Mouse (Mus musculus) C2C12 (cell line): ENCODE measurements around the gene Gpx8. TPM values are rescaled to one million over a fixed set of nuclear protein-coding genes. Genes with fewer than 3 reads are reported as not detected.
"Not testable (repeated sequence)": the region's sequence is repeated elsewhere in the genome, so short reads cannot be mapped to it uniquely, and the experiment has no call there.

Experiments used
- H3K27me3 ChIP-seq: one replicate; pipeline ENCODE4 v1.6.1; 2011; ENCODE audit not compliant: control insufficient read depth, insufficient read depth, insufficient read length
- H3K36me3 ChIP-seq: one replicate; pipeline ENCODE4 v1.6.1; 2011; ENCODE audit not compliant: control insufficient read depth, insufficient read depth
- H3K4me3 ChIP-seq: one replicate; pipeline ENCODE4 v1.5.1; 2011; ENCODE audit warnings: mild to moderate bottlenecking, control low read depth; ENCODE audit not compliant: poor library complexity, insufficient read depth, severe bottlenecking
- H3K79me2 ChIP-seq: one replicate; pipeline ENCODE4 v1.6.1; 2011; ENCODE audit not compliant: control insufficient read depth, insufficient read depth
- H3K79me3 ChIP-seq: one replicate; pipeline ENCODE4 v1.6.1; 2011; ENCODE audit warnings: low read depth, control low read depth
- H3ac ChIP-seq: one replicate; pipeline ENCODE3; 2011; ENCODE audit warnings: low read depth; ENCODE audit not compliant: control insufficient read depth, insufficient read length
- CEBPB ChIP-seq: IDR thresholded peaks from one replicate; pipeline ENCODE4 v1.6.1; 2011; ENCODE audit warnings: low read depth, mild to moderate bottlenecking, control low read depth, moderate library complexity
- CTCF ChIP-seq: IDR thresholded peaks from one replicate; pipeline ENCODE4 v1.5.1; 2011; ENCODE audit not compliant: control insufficient read depth, insufficient read depth, insufficient read length
- FOSL1 ChIP-seq: IDR thresholded peaks from one replicate; pipeline ENCODE4 v1.8.0; 2011; ENCODE audit warnings: mild to moderate bottlenecking, low read length; ENCODE audit not compliant: poor library complexity, insufficient read depth, severe bottlenecking
- MAX ChIP-seq: IDR thresholded peaks from one replicate; pipeline ENCODE4 v1.6.1; 2011; ENCODE audit warnings: mild to moderate bottlenecking, control low read depth
- MYOD1 ChIP-seq: IDR thresholded peaks from one replicate; pipeline ENCODE4 v1.6.1; 2011; ENCODE audit warnings: low read depth; ENCODE audit not compliant: control insufficient read depth, insufficient read length
- MYOG ChIP-seq: IDR thresholded peaks from one replicate; pipeline ENCODE4 v1.6.1; 2011; ENCODE audit not compliant: control insufficient read depth, insufficient read length; ENCODE audit errors: extremely low read depth
- USF1 ChIP-seq: IDR thresholded peaks from one replicate; pipeline ENCODE4 v1.6.1; 2011; ENCODE audit warnings: low read depth, mild to moderate bottlenecking, control low read depth, moderate library complexity
- polyA plus RNA-seq: library from polyadenylated mRNA; unstranded; fragments of >200 nt; fragmentation: generic; extraction: Trizol; gene quantifications from one replicate; pipeline ENCODE4 v1.2.1, GENCODE M21; 2012; ENCODE audit warnings: missing spikeins

Gene Gpx8
- polyA plus RNA-seq, 1 experiment, result 210 TPM

DNA sequence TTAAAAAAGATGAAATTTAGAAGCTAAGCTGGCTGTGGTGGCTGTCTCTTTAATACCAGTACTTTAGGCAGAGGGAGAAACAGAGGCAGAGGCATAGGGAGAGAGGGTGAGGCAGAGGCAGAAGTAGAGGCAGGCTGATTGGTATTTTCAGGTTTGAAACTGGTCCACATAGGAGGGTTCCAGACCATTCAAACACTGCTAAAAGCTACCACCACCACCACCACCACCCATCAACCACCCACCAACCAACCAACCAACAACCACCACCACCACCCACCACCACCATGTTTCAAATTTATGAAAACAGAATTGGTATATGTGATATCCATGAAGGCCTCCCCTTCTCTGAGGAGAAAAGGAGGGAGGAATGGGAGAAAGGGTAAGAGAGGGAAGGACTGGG lies 13.4 kb downstream of the Gpx8 start:
- Histone ChIP-seq H3K36me3 (no peaks in the 10 kb centered on the region), H3ac (no peak overlapping the region), H3K79me2 (no peaks in the 10 kb centered on the region), H3K27me3 (no peaks in the 10 kb centered on the region), H3K4me3 (no peak overlapping the region), H3K79me3 (no peaks in the 10 kb centered on the region)
- TF ChIP-seq CEBPB (no peak), FOSL1 (no peak), MYOG (no peak), USF1 (no peak), MYOD1 (no peak), MAX (no peak), CTCF (no peak)

DNA sequence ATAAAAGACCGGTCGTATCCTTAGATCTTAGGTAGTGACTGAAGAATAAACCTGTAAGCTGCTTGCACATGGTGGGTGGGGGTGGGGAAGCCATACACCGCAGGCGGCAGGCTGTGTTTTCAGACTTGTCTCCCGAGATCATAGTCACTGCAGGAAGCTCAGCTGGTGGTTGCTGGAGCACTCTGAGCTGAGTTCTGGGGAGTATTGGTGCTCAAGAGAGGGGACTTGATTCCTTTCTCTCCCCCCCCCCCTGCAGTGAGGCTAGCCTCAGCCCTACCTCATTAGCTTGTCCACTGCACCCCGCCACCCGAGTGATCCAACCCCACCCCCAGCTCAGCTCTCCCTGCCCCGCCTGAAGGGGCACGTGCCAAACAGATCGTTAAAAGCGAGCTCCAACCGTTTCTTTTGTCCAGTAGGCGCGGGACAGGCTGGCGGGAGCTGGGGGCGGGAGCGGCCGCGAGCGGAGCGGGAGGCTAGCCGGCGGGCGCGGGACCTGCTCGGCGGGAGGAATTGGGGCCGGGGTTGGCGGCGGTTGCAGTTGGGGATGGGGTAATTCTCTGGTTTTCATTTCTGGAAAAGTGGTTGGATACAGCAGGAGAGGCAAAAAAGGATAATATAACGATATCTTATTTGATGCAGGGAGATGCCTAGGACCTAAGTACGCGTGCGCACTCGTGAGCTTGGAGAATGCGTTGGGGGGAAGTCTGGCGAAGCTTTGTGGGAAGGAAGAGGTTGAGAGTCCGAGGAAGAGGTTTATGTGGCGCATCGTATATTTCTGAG lies 14.2 kb downstream of the Gpx8 start:
- Histone ChIP-seq H3K79me3 (no peaks in the 10 kb centered on the region), H3K36me3 (no peaks in the 10 kb centered on the region), H3K27me3 (no peaks in the 10 kb centered on the region), H3K4me3 (no peak overlapping the region), H3ac (peak overlapping the region; percentile 30), H3K79me2 (no peaks in the 10 kb centered on the region)
- no peak for TF ChIP-seq USF1
- TF ChIP-seq CTCF, result no peak
- no peak for TF ChIP-seq CEBPB
- no peak for TF ChIP-seq MYOD1
- TF ChIP-seq MAX, result no peak
- no peak for TF ChIP-seq MYOG
- no peak for TF ChIP-seq FOSL1

DNA sequence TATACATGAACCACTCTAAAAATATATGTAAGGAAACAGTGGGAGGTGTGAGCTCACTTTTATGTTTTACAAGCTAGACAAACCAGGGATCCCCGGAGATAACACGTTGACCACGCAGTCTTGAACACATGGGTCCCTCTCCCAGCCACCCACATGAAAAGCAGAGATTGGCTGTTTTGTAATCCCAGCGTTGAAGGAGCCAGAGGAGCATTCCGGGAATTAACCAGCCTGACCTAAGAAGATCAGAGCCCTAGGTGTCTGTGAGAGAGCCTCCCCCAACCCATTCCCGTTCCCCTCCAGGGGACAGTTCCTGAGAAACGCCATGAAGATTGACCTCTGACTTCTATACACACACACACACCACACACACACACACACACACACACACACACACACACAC lies 14.9 kb downstream of the Gpx8 start:
- no peaks in the 10 kb centered on the region for H3K79me3 ChIP-seq
- H3K27me3 ChIP-seq, result no peaks in the 10 kb centered on the region
- no peak overlapping the region for H3K4me3 ChIP-seq
- no peaks in the 10 kb centered on the region for H3K79me2 ChIP-seq
- TF ChIP-seq FOSL1 (no peak), MYOG (no peak), CTCF (no peak), MYOD1 (no peak), CEBPB (no peak)
- no peak overlapping the region for H3ac ChIP-seq
- H3K36me3 ChIP-seq, result no peaks in the 10 kb centered on the region

DNA sequence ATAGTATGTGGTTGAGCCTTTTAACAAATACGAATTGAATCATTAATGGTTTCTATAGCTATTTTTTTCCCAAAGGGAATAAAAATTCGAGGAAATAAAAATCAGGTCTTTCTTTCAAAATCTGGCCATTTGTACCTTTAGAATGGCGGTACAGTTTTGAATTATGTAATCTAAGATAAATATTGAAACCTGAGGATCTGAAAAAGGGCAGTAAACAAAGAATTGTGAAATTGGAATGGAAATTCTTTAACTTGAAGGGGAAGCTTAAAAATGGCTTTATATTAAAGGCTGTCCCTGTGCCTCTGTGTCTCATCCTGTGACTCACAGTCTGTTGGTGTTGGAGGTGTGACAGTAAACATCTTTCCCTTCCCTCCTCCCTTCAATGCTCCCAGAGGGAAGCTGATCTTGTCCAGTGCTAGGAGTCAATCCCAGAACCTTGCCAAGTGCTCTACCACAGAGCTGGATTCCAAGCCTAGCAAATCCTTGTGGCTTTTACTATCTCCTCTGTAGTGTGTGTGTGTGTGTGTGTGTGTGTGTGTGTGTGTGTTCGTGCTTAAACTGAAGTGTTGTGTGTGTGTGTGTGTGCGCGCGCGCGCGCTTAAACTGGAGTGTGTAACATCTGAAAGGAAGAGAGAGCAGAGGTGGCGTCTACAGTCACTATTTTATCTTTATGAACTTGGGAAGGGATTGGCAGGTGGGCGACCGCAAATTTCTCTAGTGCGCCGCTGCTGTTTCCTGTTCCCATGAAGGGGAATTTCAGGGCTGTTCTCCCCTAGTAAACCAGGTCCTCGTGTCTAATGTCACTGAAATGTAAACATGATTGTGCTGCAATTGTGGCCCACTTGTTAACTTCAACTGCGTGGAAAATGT lies 22.7 kb downstream of the Gpx8 start:
- Histone ChIP-seq H3K36me3 (no peaks in the 10 kb centered on the region), H3K27me3 (no peaks in the 10 kb centered on the region), H3K4me3 (no peak overlapping the region), H3K79me2 (no peaks in the 10 kb centered on the region), H3K79me3 (no peaks in the 10 kb centered on the region), H3ac (peak overlapping the region; percentile 35)
- TF ChIP-seq CEBPB, result peak; percentile 65
- TF ChIP-seq MYOD1, result no peak
- no peak for TF ChIP-seq MYOG
- TF ChIP-seq CTCF, result no peak
- TF ChIP-seq FOSL1, result no peak

DNA sequence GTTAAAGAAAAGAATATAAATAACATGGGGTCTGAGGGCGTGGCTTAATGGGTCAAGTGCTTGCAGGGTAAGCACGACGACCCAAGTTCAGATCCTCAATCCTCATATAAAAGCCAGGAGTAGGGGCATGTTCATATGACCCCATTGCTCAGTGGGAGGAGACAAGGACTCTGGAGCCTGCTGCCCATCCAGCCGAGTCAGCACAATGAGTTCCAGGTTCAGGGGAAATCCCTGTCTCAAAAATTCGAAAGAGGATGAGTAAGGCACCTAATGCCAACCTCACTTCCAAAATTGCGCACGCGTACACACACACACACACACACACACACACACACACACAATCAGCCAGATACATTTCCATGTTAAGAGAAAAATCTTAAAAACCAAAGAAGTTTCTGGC lies 23.7 kb downstream of the Gpx8 start:
- no peak overlapping the region for H3ac ChIP-seq
- no peak overlapping the region for H3K4me3 ChIP-seq
- no peaks in the 10 kb centered on the region for H3K36me3 ChIP-seq

DNA sequence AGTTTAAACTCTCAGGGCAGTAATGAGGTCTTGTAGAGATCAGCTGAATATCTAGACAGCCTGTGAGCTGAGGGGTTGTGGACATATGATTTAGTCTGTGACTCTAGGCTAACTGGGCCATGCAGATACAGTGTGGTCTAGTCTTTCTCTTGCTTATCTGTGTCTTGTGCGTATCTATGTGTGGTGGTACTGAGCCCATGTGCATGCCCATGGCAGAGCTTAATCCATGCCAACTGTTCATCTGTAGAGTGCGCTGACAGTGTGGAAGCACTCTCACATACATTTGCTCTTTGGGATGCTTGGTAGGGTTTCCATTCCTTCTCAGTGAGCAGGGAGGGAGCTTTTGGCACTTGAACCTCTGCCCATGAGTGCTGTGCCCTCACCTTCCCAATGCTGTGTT lies 24.7 kb downstream of the Gpx8 start:
- Histone ChIP-seq H3K4me3 (no peak overlapping the region), H3K27me3 (no peaks in the 10 kb centered on the region), H3K79me3 (no peaks in the 10 kb centered on the region), H3K79me2 (no peaks in the 10 kb centered on the region), H3ac (no peak overlapping the region), H3K36me3 (no peaks in the 10 kb centered on the region)
- TF ChIP-seq MYOD1, result no peak

More for the DNA sequence above, 23.7 kb downstream of the Gpx8 start:
- no peaks in the 10 kb centered on the region for H3K79me2 ChIP-seq
- no peaks in the 10 kb centered on the region for H3K79me3 ChIP-seq
- no peaks in the 10 kb centered on the region for H3K27me3 ChIP-seq
- TF ChIP-seq MYOD1 (no peak), MAX (no peak), MYOG (no peak), USF1 (no peak), FOSL1 (no peak), CEBPB (no peak), CTCF (no peak)

DNA sequence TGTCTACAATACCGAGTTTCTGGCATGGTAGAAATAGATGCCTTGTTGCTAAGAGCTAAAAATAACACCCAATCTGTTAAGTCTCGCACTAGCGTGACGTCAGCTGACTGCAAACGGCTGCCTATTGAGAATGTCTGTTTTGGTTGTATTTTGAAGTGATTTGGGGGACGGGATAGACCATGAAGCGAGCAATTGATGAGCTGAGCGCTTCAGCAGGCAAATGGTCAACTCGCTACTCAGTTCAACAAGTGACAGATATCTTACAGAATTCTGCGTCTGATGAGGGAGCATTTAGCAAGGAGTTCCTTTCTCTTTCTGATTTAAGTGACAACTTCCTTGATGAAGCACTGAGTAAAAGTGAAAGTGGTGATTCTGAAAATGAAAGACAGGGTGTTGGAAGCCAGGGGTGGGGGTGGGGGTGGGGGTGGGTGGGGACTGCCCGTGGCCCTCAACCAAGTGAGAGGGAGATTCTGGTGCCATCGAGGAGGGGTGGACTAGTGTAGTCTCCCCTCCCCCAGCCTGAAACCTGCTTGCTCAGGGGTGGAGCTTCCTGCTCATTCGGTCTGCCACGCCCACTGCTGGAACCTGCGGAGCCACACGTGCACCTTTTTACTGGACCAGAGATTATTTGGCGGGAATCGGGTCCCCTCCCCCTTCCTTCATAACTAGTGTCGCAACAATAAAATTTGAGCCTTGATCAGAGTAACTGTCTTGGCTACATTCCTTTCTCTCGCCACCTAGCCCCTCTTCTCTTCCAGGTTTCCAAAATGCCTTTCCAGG lies 32.8 kb downstream of the Gpx8 start:
- H3K27me3 ChIP-seq, H3ac ChIP-seq, H3K4me3 ChIP-seq, H3K79me2 ChIP-seq, H3K79me3 ChIP-seq, H3K36me3 ChIP-seq: not testable (repeated sequence)
